Comparison of ENCODE assay signal across 8 mouse cellular contexts in genomic region chr15:79946022-79946421, GRCm38 (mm10). TPM values are rescaled to one million over a fixed set of nuclear protein-coding genes. Genes with fewer than 3 reads are reported as not detected.
A peak's percentile ranks its signal among the peaks of the same experiment; 100 is the strongest.
DNase-seq lines count a peak whose midpoint lies in the region; ATAC-seq and TF ChIP-seq lines count a peak whose summit lies in the region.

No protein-coding gene starts in this region.

- H3K36me3 ChIP-seq in embryonic facial prominence, embryonic 14.5 days (ENCODE audit: control insufficient read depth, insufficient read depth, low read length), result no peaks in the 10 kb centered on the region
- no peaks in the 10 kb centered on the region for H3K36me3 ChIP-seq in kidney, embryonic 14.5 days (ENCODE audit: control insufficient read depth, insufficient read depth, low read length)
- no peaks in the 10 kb centered on the region for H3K36me3 ChIP-seq in limb, embryonic 14.5 days (ENCODE audit: control insufficient read depth, insufficient read depth, low read length)
- H3K36me3 ChIP-seq in midbrain, postnatal 0 days (ENCODE audit: insufficient read depth, low read length), result no peaks in the 10 kb centered on the region

- WGBS in embryonic facial prominence, embryonic 14.5 days, result 11% methylated on average over 4 of the region's 4 CpGs
- WGBS in kidney, embryonic 14.5 days, result 12% methylated on average over 4 of the region's 4 CpGs
- WGBS in limb, embryonic 14.5 days, result 7% methylated on average over 4 of the region's 4 CpGs
- WGBS in midbrain, postnatal 0 days, result 9% methylated on average over 4 of the region's 4 CpGs

- TF ChIP-seq POLR2A in limb, embryonic 14.5 days (IDR thresholded peaks at IDR 0.05; ENCODE audit: borderline replicate concordance, extremely low read depth, insufficient read depth, insufficient read length), result no peak

- no peak overlapping the region for H3K27ac ChIP-seq in embryonic facial prominence, embryonic 14.5 days (replicated peaks; ENCODE audit: low read depth, low read length)
- H3K27ac ChIP-seq in kidney, embryonic 14.5 days (ENCODE audit: low read depth, low read length), result no peak overlapping the region
- H3K27ac ChIP-seq in limb, embryonic 14.5 days (replicated peaks; ENCODE audit: low read depth, low read length), result no peak overlapping the region
- H3K27ac ChIP-seq in midbrain, postnatal 0 days (ENCODE audit: low read depth, low read length), result no peak overlapping the region

- peak; percentile 88 for ATAC-seq in embryonic facial prominence, embryonic 14.5 days (ENCODE audit: low read depth)
- ATAC-seq in kidney, embryonic 14.5 days (ENCODE audit: low FRiP score, low TSS enrichment), result peak; percentile 73
- peak; percentile 73 for ATAC-seq in limb, embryonic 14.5 days (ENCODE audit: low FRiP score, low read depth)
- peak; percentile 77; the same call in 1 of the 2 replicates for ATAC-seq in midbrain, postnatal 0 days (ENCODE audit: low FRiP score)

- peaks cover 15% of the 10 kb centered on the region for H3K4me1 ChIP-seq in embryonic facial prominence, embryonic 14.5 days (ENCODE audit: control insufficient read depth, insufficient read depth, low read length)
- H3K4me1 ChIP-seq in kidney, embryonic 14.5 days (ENCODE audit: control insufficient read depth, insufficient read depth, low read length), result peaks cover 21% of the 10 kb centered on the region
- peaks cover 16% of the 10 kb centered on the region for H3K4me1 ChIP-seq in limb, embryonic 14.5 days (ENCODE audit: control insufficient read depth, insufficient read depth, low read length)
- H3K4me1 ChIP-seq in midbrain, postnatal 0 days (ENCODE audit: insufficient read depth, low read length), result peaks cover 11% of the 10 kb centered on the region; the same call in 1 of the 2 replicates

- TF ChIP-seq CTCF in midbrain, postnatal 0 days (IDR thresholded peaks at IDR 0.05), result peak; percentile 98

- H3K9ac ChIP-seq in embryonic facial prominence, embryonic 14.5 days (ENCODE audit: low read depth, low read length), result no peak overlapping the region
- H3K9ac ChIP-seq in kidney, embryonic 14.5 days (ENCODE audit: low read depth, low read length), result no peak overlapping the region
- no peak overlapping the region for H3K9ac ChIP-seq in limb, embryonic 14.5 days (ENCODE audit: low read depth, low read length, severe bottlenecking)
- no peak overlapping the region for H3K9ac ChIP-seq in midbrain, postnatal 0 days (replicated peaks; ENCODE audit: low read length, poor library complexity, severe bottlenecking)

- peak; percentile 60 for DNase-seq in 3134 (ENCODE audit: extremely low read depth, insufficient read length, low spot score)
- peak; percentile 95 for DNase-seq in adrenal gland, postnatal 14 days
- DNase-seq in embryonic facial prominence, embryonic 14.5 days (ENCODE audit: low spot score), result peak; percentile 92
- DNase-seq in heart, adult 9 months (ENCODE audit: low spot score in 2 of 2), result peak; percentile 74 to 85
- DNase-seq in limb, embryonic 14.5 days (ENCODE audit: low spot score), result peak; percentile 86
- DNase-seq in midbrain, postnatal 0 days (ENCODE audit: low spot score), result peak; percentile 91
- DNase-seq in spleen, postnatal 14 days (ENCODE audit: low spot score in 2 of 2), result peak; percentile 64 to 84

- no peaks in the 10 kb centered on the region for H3K9me3 ChIP-seq in embryonic facial prominence, embryonic 14.5 days (ENCODE audit: control insufficient read depth, low read length)
- no peaks in the 10 kb centered on the region for H3K9me3 ChIP-seq in kidney, embryonic 14.5 days (ENCODE audit: control insufficient read depth, low read length)
- H3K9me3 ChIP-seq in limb, embryonic 14.5 days (ENCODE audit: control insufficient read depth, low read length), result no peaks in the 10 kb centered on the region
- H3K9me3 ChIP-seq in midbrain, postnatal 0 days (ENCODE audit: low read length), result no peaks in the 10 kb centered on the region

- H3K4me2 ChIP-seq in embryonic facial prominence, embryonic 14.5 days (ENCODE audit: low read depth, low read length), result no peak overlapping the region
- H3K4me2 ChIP-seq in kidney, embryonic 14.5 days (replicated peaks; ENCODE audit: low read depth, low read length), result no peak overlapping the region
- H3K4me2 ChIP-seq in limb, embryonic 14.5 days (replicated peaks; ENCODE audit: low read depth, low read length, severe bottlenecking), result no peak overlapping the region
- H3K4me2 ChIP-seq in midbrain, postnatal 0 days (ENCODE audit: low read depth, low read length, poor library complexity, severe bottlenecking), result peak overlapping the region; percentile 9; the same call in 1 of the 2 replicates

- H3K4me3 ChIP-seq in embryonic facial prominence, embryonic 14.5 days (ENCODE audit: low read depth, low read length), result no peak overlapping the region
- H3K4me3 ChIP-seq in kidney, embryonic 14.5 days (ENCODE audit: low read length), result no peak overlapping the region
- H3K4me3 ChIP-seq in limb, embryonic 14.5 days (replicated peaks; ENCODE audit: low read length), result no peak overlapping the region
- no peak overlapping the region for H3K4me3 ChIP-seq in midbrain, postnatal 0 days (ENCODE audit: low read depth, low read length)

- no peaks in the 10 kb centered on the region for H3K27me3 ChIP-seq in embryonic facial prominence, embryonic 14.5 days (replicated peaks; ENCODE audit: control insufficient read depth, insufficient read depth, low read length)
- no peaks in the 10 kb centered on the region for H3K27me3 ChIP-seq in kidney, embryonic 14.5 days (ENCODE audit: control insufficient read depth, insufficient read depth, low read length)
- no peaks in the 10 kb centered on the region for H3K27me3 ChIP-seq in limb, embryonic 14.5 days (ENCODE audit: control insufficient read depth, insufficient read depth, low read length)
- H3K27me3 ChIP-seq in midbrain, postnatal 0 days (ENCODE audit: insufficient read depth, low read length), result no peaks in the 10 kb centered on the region

RNA-seq across cellular contexts. Expression of gene Cbx7, which starts 24.9 kb away (rescaled TPM):
- 7.2 and 12.8 TPM in 2 replicates for total RNA-seq in adrenal gland, postnatal 14 days (2021)
- 1.5 and 1.8 TPM in 2 replicates for polyA plus RNA-seq in embryonic facial prominence, embryonic 14.5 days (2014; fragmentation: Nextera tagmentation; extraction: Ambion mirVana)
- 1.5 and 2.0 TPM in 2 replicates for polyA plus RNA-seq in kidney, embryonic 14.5 days (2014; fragmentation: Nextera tagmentation; extraction: Ambion mirVana)
- polyA plus RNA-seq in limb, embryonic 14.5 days (2012; rRNA removed), result 8.5 and 9.3 TPM in 2 replicates
- 2.1 and 2.9 TPM in 2 replicates for polyA plus RNA-seq in limb, embryonic 14.5 days (2014; fragmentation: Nextera tagmentation; extraction: Ambion mirVana)
- total RNA-seq in midbrain, postnatal 0 days (2014; rRNA removed), result 7.7 and 14.9 TPM in 2 replicates
- 3.4 and 3.5 TPM in 2 replicates for polyA plus RNA-seq in midbrain, postnatal 0 days (2015; fragmentation: Nextera tagmentation; extraction: Ambion mirVana)

RNA-seq across cellular contexts. Expression of gene Apobec3, which starts 54.6 kb away (rescaled TPM):
- total RNA-seq in adrenal gland, postnatal 14 days (2021), result 19.8 and 38.2 TPM in 2 replicates
- 16.1 and 17.3 TPM in 2 replicates for polyA plus RNA-seq in embryonic facial prominence, embryonic 14.5 days (2014; fragmentation: Nextera tagmentation; extraction: Ambion mirVana)
- polyA plus RNA-seq in kidney, embryonic 14.5 days (2014; fragmentation: Nextera tagmentation; extraction: Ambion mirVana), result 20.3 and 25.3 TPM in 2 replicates
- polyA plus RNA-seq in limb, embryonic 14.5 days (2012; rRNA removed), result 16.0 and 18.0 TPM in 2 replicates
- 12.0 and 13.2 TPM in 2 replicates for polyA plus RNA-seq in limb, embryonic 14.5 days (2014; fragmentation: Nextera tagmentation; extraction: Ambion mirVana)
- total RNA-seq in midbrain, postnatal 0 days (2014; rRNA removed), result 3.4 and 5.4 TPM in 2 replicates
- 3.3 and 3.4 TPM in 2 replicates for polyA plus RNA-seq in midbrain, postnatal 0 days (2015; fragmentation: Nextera tagmentation; extraction: Ambion mirVana)
